Mouse (Mus musculus): ENCODE results near the gene Usp24. TPM values are rescaled to one million over a fixed set of nuclear protein-coding genes. Genes with fewer than 3 reads are reported as not detected.
"Not testable (repeated sequence)": the region's sequence is repeated elsewhere in the genome, so short reads cannot be mapped to it uniquely, and the experiment has no call there.

Usp24 gene
- polyA plus RNA-seq, 1 experiment from 2014 or later = 6.5 TPM

DNA sequence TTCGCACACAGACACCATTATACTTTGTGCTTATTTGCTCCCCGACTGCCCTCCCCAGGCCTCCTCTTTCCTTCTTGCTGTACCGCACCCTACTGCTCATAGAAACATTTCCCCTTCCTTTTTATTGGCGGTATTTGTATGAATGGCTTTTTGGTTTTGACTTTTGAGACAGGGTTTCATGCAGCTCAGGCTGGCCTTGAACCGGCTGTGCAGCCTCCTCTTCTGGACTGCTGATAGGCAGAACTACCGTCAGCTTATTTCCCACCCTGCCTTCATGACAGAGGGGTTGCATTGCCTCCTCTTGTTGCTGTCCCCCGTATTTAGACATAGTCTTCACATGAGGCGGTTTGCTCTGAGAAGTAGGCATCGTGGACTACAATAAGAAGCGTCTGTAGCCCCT lies 6.8 kb downstream of the Usp24 start:
- H3K36me3 ChIP-seq = peaks cover 8% of the 10 kb centered on the region
- H3K4me3 ChIP-seq (replicated peaks) = no peak overlapping the region
- H3K4me2 ChIP-seq = no peak overlapping the region
- DNase-seq (no peak), ATAC-seq (ENCODE audit: low read depth) (no peak)
- 76% methylated on average over 10 of the region's 10 CpGs for WGBS (ENCODE audit: insufficient replicate concordance)
- no peaks in the 10 kb centered on the region for H3K27me3 ChIP-seq
- no peaks in the 10 kb centered on the region for H3K9me3 ChIP-seq (replicated peaks)
- H3K27ac ChIP-seq = no peak overlapping the region
- 0 out of 2 replicates have a peak overlapping the region, but pooled peaks have one; percentile 13 for H3K9ac ChIP-seq
- peaks cover 82% of the 10 kb centered on the region for H3K4me1 ChIP-seq (replicated peaks)

DNA sequence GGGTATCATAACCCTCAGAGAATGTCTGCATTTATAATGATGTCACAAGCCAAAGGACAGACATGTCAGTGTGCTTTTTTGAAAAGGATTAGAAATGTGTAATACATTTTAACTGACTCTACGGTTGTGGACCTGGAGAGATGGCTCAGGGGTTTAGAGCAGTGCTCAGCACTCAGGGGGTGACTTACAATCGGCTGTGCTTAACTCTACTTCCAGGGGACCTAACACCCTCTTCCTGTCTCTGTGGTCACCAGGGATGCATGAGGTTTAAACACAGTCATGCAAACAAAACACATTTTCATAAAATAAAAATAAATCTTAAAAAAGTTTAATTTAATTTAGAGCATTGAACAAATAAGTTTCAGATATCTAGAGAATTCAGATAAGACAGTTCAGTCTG lies 7.3 kb downstream of the Usp24 start:
- 50% methylated on average over 2 of the region's 2 CpGs for WGBS (ENCODE audit: insufficient replicate concordance)
- no peak overlapping the region for H3K27ac ChIP-seq
- H3K9me3 ChIP-seq (replicated peaks) = no peaks in the 10 kb centered on the region
- H3K4me2 ChIP-seq = no peak overlapping the region
- no peak overlapping the region for H3K4me3 ChIP-seq (replicated peaks)
- DNase-seq (no peak), ATAC-seq (ENCODE audit: low read depth) (no peak)
- peaks cover 82% of the 10 kb centered on the region for H3K4me1 ChIP-seq (replicated peaks)
- H3K36me3 ChIP-seq = peaks cover 8% of the 10 kb centered on the region
- no peaks in the 10 kb centered on the region for H3K27me3 ChIP-seq
- H3K9ac ChIP-seq = 0 out of 2 replicates have a peak overlapping the region, but pooled peaks have one; percentile 13

DNA sequence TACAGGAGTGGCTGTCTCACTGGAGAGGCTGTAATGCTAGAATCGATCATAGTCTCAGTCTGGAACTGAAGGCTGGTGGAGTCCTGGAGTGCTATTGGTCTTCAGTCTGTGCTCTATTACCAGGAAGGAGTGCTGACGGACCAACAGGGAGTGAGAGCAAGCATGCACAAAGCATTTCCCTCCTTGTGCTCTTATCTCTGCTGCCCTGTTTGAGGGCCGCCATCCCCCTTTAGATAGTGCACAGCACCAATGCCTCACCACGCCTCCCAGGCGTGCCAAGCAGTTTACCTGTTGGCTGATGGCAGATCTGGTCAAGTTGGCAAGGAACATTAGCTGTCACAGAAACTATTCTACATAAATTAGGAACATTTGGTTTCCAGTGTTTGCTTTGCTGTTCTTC lies 11.4 kb downstream of the Usp24 start:
- H3K27ac ChIP-seq = peak overlapping the region; percentile 90
- WGBS (ENCODE audit: insufficient replicate concordance) = 15% methylated on average over 5 of the region's 5 CpGs
- DNase-seq (peak; percentile 70), ATAC-seq (ENCODE audit: low read depth) (peak; percentile 100)
- H3K9ac ChIP-seq = peak overlapping the region; percentile 52; the same call in 1 of the 2 replicates
- peak overlapping the region; percentile 54 for H3K4me2 ChIP-seq
- peaks cover 8% of the 10 kb centered on the region for H3K36me3 ChIP-seq
- H3K9me3 ChIP-seq (replicated peaks) = no peaks in the 10 kb centered on the region
- H3K4me3 ChIP-seq (replicated peaks) = 0 out of 2 replicates have a peak overlapping the region, but pooled peaks have one; percentile 7
- peaks cover 76% of the 10 kb centered on the region for H3K4me1 ChIP-seq (replicated peaks)
- H3K27me3 ChIP-seq = no peaks in the 10 kb centered on the region

DNA sequence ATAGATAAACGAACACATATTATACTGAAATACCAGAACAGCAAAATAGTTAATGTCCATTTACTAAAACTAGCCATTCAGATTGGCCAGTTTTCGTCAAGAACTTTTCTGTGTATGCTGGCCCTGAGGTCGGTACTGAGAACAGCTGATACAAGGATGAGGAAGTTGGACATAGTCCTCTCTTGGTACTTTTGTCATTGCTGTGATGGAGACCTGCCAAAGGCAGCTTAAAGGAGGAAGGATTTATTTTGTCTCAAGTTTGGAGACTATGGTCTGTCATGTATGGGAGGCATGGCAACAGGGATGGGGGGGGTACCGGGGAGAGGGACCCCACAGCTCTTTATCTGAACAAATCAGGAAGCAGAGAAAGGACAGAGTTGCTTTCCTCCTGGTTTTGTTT lies 12.7 kb downstream of the Usp24 start:
- peaks cover 80% of the 10 kb centered on the region for H3K4me1 ChIP-seq (replicated peaks)
- H3K27me3 ChIP-seq = no peaks in the 10 kb centered on the region
- no peak overlapping the region for H3K9ac ChIP-seq
- H3K4me3 ChIP-seq (replicated peaks) = no peak overlapping the region
- H3K4me2 ChIP-seq = no peak overlapping the region
- DNase-seq (no peak), ATAC-seq (ENCODE audit: low read depth) (no peak)
- peaks cover 8% of the 10 kb centered on the region for H3K36me3 ChIP-seq
- H3K27ac ChIP-seq = peak overlapping the region; percentile 70
- H3K9me3 ChIP-seq (replicated peaks) = no peaks in the 10 kb centered on the region
- 42% methylated on average over 4 of the region's 4 CpGs for WGBS (ENCODE audit: insufficient replicate concordance)

DNA sequence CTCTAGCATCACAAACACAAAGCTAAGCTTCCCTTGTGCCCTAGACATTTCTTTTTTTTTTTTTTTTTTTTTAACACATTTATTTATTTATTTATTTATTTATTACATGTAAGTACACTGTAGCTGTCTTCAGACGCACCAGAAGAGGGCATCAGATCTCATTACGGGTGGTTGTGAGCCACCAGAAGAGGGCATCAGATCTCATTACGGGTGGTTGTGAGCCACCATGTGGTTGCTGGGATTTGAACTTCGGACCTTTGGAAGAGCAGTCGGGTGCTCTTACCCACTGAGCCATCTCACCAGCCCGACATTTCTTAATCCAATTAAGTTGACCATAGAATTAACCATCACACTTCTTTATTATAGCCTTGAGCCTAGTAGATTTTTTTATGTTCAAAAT lies 13.2 kb downstream of the Usp24 start:
- H3K9ac ChIP-seq; H3K27me3 ChIP-seq; DNase-seq; H3K4me2 ChIP-seq; H3K36me3 ChIP-seq; ATAC-seq (ENCODE audit: low read depth); H3K9me3 ChIP-seq (replicated peaks); H3K4me3 ChIP-seq (replicated peaks): not testable (repeated sequence)
- 63% methylated on average over 6 of the region's 6 CpGs for whole genome bisulfite sequencing (ENCODE audit: insufficient replicate concordance)
- peak overlapping the region; percentile 70; the same call in 1 of the 2 replicates for H3K27ac ChIP-seq
- H3K4me1 ChIP-seq (replicated peaks) = peaks cover 81% of the 10 kb centered on the region

DNA sequence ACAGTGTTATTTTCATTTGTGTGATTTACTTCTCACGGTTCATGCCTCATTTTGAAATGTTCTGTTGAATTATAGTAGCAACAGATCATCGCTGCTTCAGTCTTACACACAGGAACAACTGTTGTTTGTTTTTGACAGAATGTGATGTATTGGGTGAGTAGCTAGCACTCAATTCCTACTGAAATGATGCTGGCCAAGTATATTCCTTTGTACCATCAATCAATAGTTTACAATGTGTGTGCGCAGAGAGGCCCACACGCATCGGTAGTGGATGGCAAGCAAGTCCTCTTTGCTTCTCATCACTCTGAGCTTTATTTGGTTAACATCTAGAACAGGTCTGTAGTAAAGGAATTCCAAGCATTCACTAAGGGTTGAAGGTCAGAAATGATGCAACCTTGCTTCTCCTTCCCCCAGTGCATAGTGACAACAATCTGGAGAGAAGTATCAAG lies 14.4 kb downstream of the Usp24 start:
- peaks cover 80% of the 10 kb centered on the region for H3K4me1 ChIP-seq (replicated peaks)
- DNase-seq (no peak), ATAC-seq (ENCODE audit: low read depth) (no peak)

DNA sequence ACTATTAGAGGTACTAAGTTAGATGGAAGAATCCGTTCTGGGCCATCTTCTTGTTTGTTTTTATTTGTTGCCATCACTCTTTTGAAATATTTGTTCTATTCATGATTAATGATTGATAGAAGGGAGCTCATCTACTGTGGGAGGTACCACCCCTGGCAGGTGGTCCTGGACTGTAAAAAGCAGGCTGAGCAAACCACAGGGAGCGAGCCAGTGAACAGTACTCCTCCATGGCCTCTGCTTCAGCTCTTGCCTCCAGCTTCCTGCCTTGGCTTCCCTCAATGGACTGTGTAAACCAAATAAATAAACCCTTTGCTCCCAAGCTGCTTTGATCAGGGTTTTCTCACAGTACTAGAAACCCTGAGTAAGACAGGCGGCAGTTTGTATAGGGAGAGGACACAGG lies 17.1 kb downstream of the Usp24 start:
- no peaks in the 10 kb centered on the region for H3K36me3 ChIP-seq
- 65% methylated on average over 3 of the region's 3 CpGs for WGBS (ENCODE audit: insufficient replicate concordance)
- no peaks in the 10 kb centered on the region for H3K27me3 ChIP-seq
- H3K4me1 ChIP-seq (replicated peaks) = peaks cover 73% of the 10 kb centered on the region
- H3K9ac ChIP-seq = no peak overlapping the region
- DNase-seq (no peak), ATAC-seq (ENCODE audit: low read depth) (no peak)
- no peak overlapping the region for H3K4me3 ChIP-seq (replicated peaks)
- H3K27ac ChIP-seq = peak overlapping the region; percentile 64; the same call in 1 of the 2 replicates
- no peaks in the 10 kb centered on the region for H3K9me3 ChIP-seq (replicated peaks)
- no peak overlapping the region for H3K4me2 ChIP-seq

More for the DNA sequence above, 14.4 kb downstream of the Usp24 start:
- H3K4me3 ChIP-seq (replicated peaks) = no peak overlapping the region
- no peak overlapping the region for H3K4me2 ChIP-seq
- no peaks in the 10 kb centered on the region for H3K27me3 ChIP-seq
- WGBS (ENCODE audit: insufficient replicate concordance) = 80% methylated on average over 5 of the region's 5 CpGs
- no peaks in the 10 kb centered on the region for H3K9me3 ChIP-seq (replicated peaks)
- H3K9ac ChIP-seq = no peak overlapping the region
- peaks cover 4% of the 10 kb centered on the region for H3K36me3 ChIP-seq
- H3K27ac ChIP-seq = no peak overlapping the region

DNA sequence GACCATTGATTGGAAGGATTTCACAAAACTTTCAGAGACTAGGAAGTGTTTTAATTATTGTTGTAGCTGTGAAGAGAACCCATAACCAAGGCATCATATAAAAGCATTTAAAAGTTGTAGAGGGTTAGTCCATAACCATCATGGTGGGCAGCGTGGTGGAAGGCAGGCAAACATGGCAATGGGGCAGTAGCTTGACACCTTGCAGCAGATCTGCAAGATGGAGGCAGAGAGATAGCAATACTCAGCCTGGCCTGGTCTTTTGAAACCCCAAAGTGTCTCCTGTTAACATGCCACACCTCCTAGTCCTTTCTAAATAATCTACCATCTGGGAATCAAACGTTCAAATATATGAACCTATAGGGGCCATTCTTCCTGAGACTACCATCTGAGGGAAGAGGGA lies 17.6 kb downstream of the Usp24 start:
- Histone ChIP-seq H3K4me3 (replicated peaks) (no peak overlapping the region), H3K36me3 (no peaks in the 10 kb centered on the region), H3K9me3 (replicated peaks) (no peaks in the 10 kb centered on the region), H3K27ac (peak overlapping the region; percentile 64; the same call in 1 of the 2 replicates), H3K27me3 (no peaks in the 10 kb centered on the region), H3K4me1 (replicated peaks) (peaks cover 70% of the 10 kb centered on the region), H3K9ac (no peak overlapping the region), H3K4me2 (no peak overlapping the region)
- DNase-seq = no peak
- 28% methylated on average over 2 of the region's 2 CpGs for WGBS (ENCODE audit: insufficient replicate concordance)
- no peak for ATAC-seq (ENCODE audit: low read depth)

DNA sequence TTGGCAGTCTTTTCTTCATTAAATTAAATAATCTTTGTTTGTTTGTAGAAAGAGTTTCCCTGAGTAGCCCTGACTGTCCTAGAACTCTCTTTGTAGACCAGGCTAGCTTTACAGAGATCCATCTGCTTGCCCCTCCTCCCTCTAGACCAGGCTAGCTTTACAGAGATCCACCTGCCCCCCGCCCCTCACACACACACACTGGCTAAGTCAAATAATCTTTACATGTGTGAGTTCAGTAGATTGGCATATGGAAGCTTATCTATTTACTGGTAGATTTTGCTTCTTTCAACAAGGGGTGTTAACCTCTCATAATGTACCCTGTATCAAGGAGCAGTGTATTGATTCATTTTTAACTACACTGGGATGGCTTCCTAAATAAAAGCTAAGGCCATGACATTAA lies 19.8 kb downstream of the Usp24 start:
- ATAC-seq (ENCODE audit: low read depth) = peak; percentile 71
- Histone ChIP-seq H3K36me3 (no peaks in the 10 kb centered on the region), H3K4me1 (replicated peaks) (peaks cover 66% of the 10 kb centered on the region), H3K27me3 (no peaks in the 10 kb centered on the region), H3K27ac (no peak overlapping the region), H3K9ac (no peak overlapping the region), H3K4me2 (no peak overlapping the region), H3K4me3 (replicated peaks) (no peak overlapping the region), H3K9me3 (replicated peaks) (no peaks in the 10 kb centered on the region)
- WGBS (ENCODE audit: insufficient replicate concordance) = 19% methylated on average over 1 of the region's 1 CpGs
- no peak for DNase-seq

DNA sequence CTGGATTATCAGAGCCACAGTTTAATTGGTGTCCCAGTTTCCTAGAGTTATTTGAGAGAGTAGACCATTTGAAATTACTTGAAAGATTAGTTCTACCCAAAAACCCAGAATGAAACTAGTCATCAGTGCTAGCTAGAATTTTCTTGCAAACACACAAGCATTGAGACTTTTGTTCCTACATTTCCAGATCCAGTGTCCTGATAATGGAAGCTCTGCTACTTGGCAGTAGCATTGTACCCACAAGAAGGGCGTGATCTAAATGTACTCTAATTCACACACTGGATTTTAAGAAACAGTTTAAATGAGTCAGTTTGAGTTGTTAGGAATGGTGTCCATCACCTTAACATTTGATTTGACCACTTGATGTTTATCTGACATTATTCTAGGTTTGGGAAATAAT lies 31.7 kb downstream of the Usp24 start:
- Histone ChIP-seq H3K4me2 (no peak overlapping the region), H3K9ac (no peak overlapping the region), H3K27ac (no peak overlapping the region), H3K36me3 (peaks cover 71% of the 10 kb centered on the region), H3K4me3 (replicated peaks) (no peak overlapping the region), H3K9me3 (replicated peaks) (no peaks in the 10 kb centered on the region), H3K27me3 (no peaks in the 10 kb centered on the region), H3K4me1 (replicated peaks) (no peaks in the 10 kb centered on the region)
- DNase-seq = no peak
- WGBS (ENCODE audit: insufficient replicate concordance) = 74% methylated on average over 1 of the region's 1 CpGs
- ATAC-seq (ENCODE audit: low read depth) = no peak

DNA sequence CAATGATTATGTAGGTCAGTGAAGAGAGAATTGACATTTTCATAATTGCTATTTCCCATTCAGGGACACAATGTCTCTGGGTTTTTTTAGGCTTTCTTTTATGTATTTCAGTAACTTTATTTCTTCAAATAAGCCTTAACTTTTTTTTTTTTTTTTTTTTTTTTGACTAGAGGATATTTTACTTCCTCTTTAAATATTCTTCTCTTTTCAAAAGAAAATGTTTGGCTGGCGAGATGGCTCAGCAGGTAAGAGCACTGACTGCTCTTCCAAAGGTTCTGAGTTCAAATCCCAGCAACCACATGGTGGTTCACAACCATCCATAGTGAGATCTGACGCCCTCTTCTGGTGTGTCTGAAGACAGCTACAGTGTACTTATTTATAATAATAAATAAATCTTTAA lies 39.0 kb downstream of the Usp24 start:
- peaks cover 68% of the 10 kb centered on the region for H3K36me3 ChIP-seq
- not testable (repeated sequence) for H3K4me2 ChIP-seq; DNase-seq; H3K27me3 ChIP-seq; ATAC-seq (ENCODE audit: low read depth); H3K4me1 ChIP-seq (replicated peaks); H3K9ac ChIP-seq; H3K4me3 ChIP-seq (replicated peaks); H3K9me3 ChIP-seq (replicated peaks); H3K27ac ChIP-seq
- 65% methylated on average over 2 of the region's 2 CpGs for WGBS (ENCODE audit: insufficient replicate concordance)

DNA sequence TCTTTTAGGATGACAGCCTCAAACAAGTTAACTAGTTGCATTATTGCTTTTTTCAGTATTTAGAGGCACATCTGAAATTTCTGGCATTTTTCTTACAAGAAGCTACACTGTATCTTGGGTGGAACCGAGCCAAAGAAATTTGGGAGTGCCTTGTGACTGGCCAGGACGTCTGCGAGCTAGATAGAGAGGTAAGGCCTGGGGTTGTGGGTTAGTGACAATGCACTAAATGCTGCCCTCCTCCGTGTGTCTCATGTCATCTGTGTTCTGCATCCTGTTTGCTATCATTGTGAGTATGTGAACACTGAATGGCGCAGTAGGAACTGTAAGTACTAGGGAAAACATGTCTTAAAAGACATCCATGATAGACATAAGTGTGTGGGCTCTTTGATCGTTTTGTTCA lies 54.0 kb downstream of the Usp24 start:
- WGBS (ENCODE audit: insufficient replicate concordance) = 67% methylated on average over 6 of the region's 6 CpGs
- H3K36me3 ChIP-seq = peaks cover 68% of the 10 kb centered on the region
- H3K27ac ChIP-seq = no peak overlapping the region
- ATAC-seq (ENCODE audit: low read depth) = no peak
- H3K27me3 ChIP-seq = no peaks in the 10 kb centered on the region
- H3K9me3 ChIP-seq (replicated peaks) = no peaks in the 10 kb centered on the region
- H3K4me3 ChIP-seq (replicated peaks) = no peak overlapping the region
- H3K4me1 ChIP-seq (replicated peaks) = no peaks in the 10 kb centered on the region
- no peak for DNase-seq
- H3K4me2 ChIP-seq = no peak overlapping the region
- H3K9ac ChIP-seq = no peak overlapping the region

Measured in liver, embryonic 13.5 days (tissue).